Mouse (Mus musculus) MEL (cell line): ENCODE measurements around the gene Mtfmt. TPM values are rescaled to one million over a fixed set of nuclear protein-coding genes. Genes with fewer than 3 reads are reported as not detected.
A peak's percentile ranks its signal among the peaks of the same experiment; 100 is the strongest.

ENCODE experiments used
- DNase-seq: peaks from one replicate; pipeline ENCODE4 v3.0.0; 2011; ENCODE audit warnings: low read depth, low spot score
- H3K27ac ChIP-seq: 2 replicates; pipeline ENCODE4 v1.5.1; 2012; ENCODE audit warnings: low read depth, mild to moderate bottlenecking, control low read depth, low read length, moderate library complexity; ENCODE audit not compliant: control insufficient read depth
- H3K27me3 ChIP-seq, 2 experiments: fragments of 150-350 bp in 1 of 2; sonication (generic) in 1 of 2; 2 replicates each; pipeline ENCODE4 v1.6.1; 2012; ENCODE audit warnings: low read length in 2 of 2, mild to moderate bottlenecking in 2 of 2, improper control_type of control experiment in 1 of 2, moderate library complexity in 1 of 2; ENCODE audit not compliant: insufficient read depth in 2 of 2, control insufficient read depth in 1 of 2
- H3K36me3 ChIP-seq, 2 experiments: 2 replicates each; pipeline ENCODE4 v1.6.1; 2012 to 2014; ENCODE audit warnings: low read length in 2 of 2, improper control_type of control experiment in 1 of 2, inconsistent platforms in 1 of 2, mild to moderate bottlenecking in 1 of 2; ENCODE audit not compliant: insufficient read depth in 2 of 2, control insufficient read depth in 1 of 2
- H3K4me1 ChIP-seq, 2 experiments: fragments of 150-350 bp in 1 of 2; sonication (generic) in 1 of 2; 2 replicates each; pipeline ENCODE4 v1.6.1; 2012; ENCODE audit warnings: low read length in 2 of 2, improper control_type of control experiment in 1 of 2, mild to moderate bottlenecking in 1 of 2; ENCODE audit not compliant: insufficient read depth in 2 of 2, control insufficient read depth in 1 of 2
- H3K4me3 ChIP-seq, 2 experiments: fragments of 150-350 bp in 1 of 2; sonication (generic) in 1 of 2; 2 replicates each; pipeline ENCODE4 v1.5.1; 2012; ENCODE audit warnings: low read depth in 2 of 2, low read length in 2 of 2, mild to moderate bottlenecking in 2 of 2, moderate library complexity in 2 of 2, control low read depth in 1 of 2, improper control_type of control experiment in 1 of 2; ENCODE audit not compliant: control insufficient read depth in 1 of 2, insufficient read depth in 1 of 2
- H3K79me2 ChIP-seq: 2 replicates; pipeline ENCODE4 v1.6.1; 2012; ENCODE audit warnings: mild to moderate bottlenecking, low read length, moderate library complexity; ENCODE audit not compliant: control insufficient read depth, poor library complexity, insufficient read depth
- H3K9ac ChIP-seq: 2 replicates; pipeline ENCODE4 v1.6.1; 2012; ENCODE audit warnings: low read depth, mild to moderate bottlenecking, control low read depth, low read length, moderate library complexity; ENCODE audit not compliant: control insufficient read depth, poor library complexity, severe bottlenecking
- H3K9me3 ChIP-seq: fragments of 150-350 bp; sonication (generic); replicated peaks from 2 replicates; pipeline ENCODE4 v1.6.1; 2012; ENCODE audit warnings: mild to moderate bottlenecking, low read length, improper control_type of control experiment, moderate library complexity; ENCODE audit not compliant: insufficient read depth
- CHD1 ChIP-seq: IDR thresholded peaks from 2 replicates; pipeline ENCODE4 v1.6.1; 2012; ENCODE audit warnings: low read depth, mild to moderate bottlenecking, inconsistent platforms, low read length, improper control_type of control experiment
- CTCF ChIP-seq, 3 experiments: IDR thresholded peaks in 2 of 3; conservative IDR thresholded peaks in 1 of 3; 2 replicates each; pipeline ENCODE4 v1.5.1; 2011 to 2012; ENCODE audit warnings: low read length in 3 of 3, low read depth in 2 of 3, mild to moderate bottlenecking in 2 of 3, improper control_type of control experiment in 1 of 3, inconsistent platforms in 1 of 3, mixed read lengths in 1 of 3, moderate library complexity in 1 of 3; ENCODE audit not compliant: control insufficient read depth in 1 of 3, insufficient read depth in 1 of 3, poor library complexity in 1 of 3, severe bottlenecking in 1 of 3
- ETS1 ChIP-seq: IDR thresholded peaks from 2 replicates; pipeline ENCODE4 v1.6.1; 2012; ENCODE audit warnings: low read depth, mild to moderate bottlenecking, inconsistent platforms, low read length, improper control_type of control experiment, moderate library complexity
- GABPA ChIP-seq: IDR thresholded peaks from 2 replicates; pipeline ENCODE4 v1.6.1; 2012; ENCODE audit warnings: low read depth, mild to moderate bottlenecking, inconsistent platforms, low read length, improper control_type of control experiment, moderate library complexity
- KAT2A ChIP-seq: conservative IDR thresholded peaks from 2 replicates; pipeline ENCODE4 v1.6.1; 2012; ENCODE audit warnings: low read depth, low read length, improper control_type of control experiment, inconsistent platforms
- MAFK ChIP-seq: IDR thresholded peaks from 2 replicates; pipeline ENCODE4 v1.6.1; 2011; ENCODE audit warnings: low read depth, mild to moderate bottlenecking, low read length, improper control_type of control experiment, borderline replicate concordance
- MEF2A ChIP-seq: IDR thresholded peaks from 2 replicates; pipeline ENCODE4 v1.6.1; 2014; ENCODE audit warnings: low read depth, mild to moderate bottlenecking, inconsistent platforms, low read length, improper control_type of control experiment; ENCODE audit not compliant: poor library complexity, insufficient replicate concordance, severe bottlenecking; ENCODE audit errors: extremely low read depth
- MYB ChIP-seq: IDR thresholded peaks from 2 replicates; pipeline ENCODE4 v1.6.1; 2011; ENCODE audit warnings: mild to moderate bottlenecking, low read depth, low read length, improper control_type of control experiment
- MYC ChIP-seq: IDR thresholded peaks from 2 replicates; pipeline ENCODE4 v1.6.1; 2011; ENCODE audit warnings: low read depth, mild to moderate bottlenecking, low read length, improper control_type of control experiment, moderate library complexity
- NRF1 ChIP-seq: IDR thresholded peaks from 2 replicates; pipeline ENCODE4 v1.6.1; 2014; ENCODE audit warnings: low read depth, mild to moderate bottlenecking, inconsistent platforms, low read length, improper control_type of control experiment, moderate library complexity; ENCODE audit not compliant: poor library complexity, insufficient read depth, severe bottlenecking
- POLR2AphosphoS5 ChIP-seq: IDR thresholded peaks from 2 replicates; pipeline ENCODE4 v1.6.1; 2012; ENCODE audit warnings: low read depth, borderline replicate concordance, mild to moderate bottlenecking, inconsistent platforms, low read length, moderate library complexity, mixed read lengths
- RAD21 ChIP-seq: IDR thresholded peaks from 2 replicates; pipeline ENCODE4 v1.6.1; 2011; ENCODE audit warnings: mild to moderate bottlenecking, low read depth, low read length, improper control_type of control experiment
- RCOR1 ChIP-seq: IDR thresholded peaks from 2 replicates; pipeline ENCODE4 v1.6.1; 2012; ENCODE audit warnings: low read depth, mild to moderate bottlenecking, inconsistent platforms, low read length, improper control_type of control experiment
- SIN3A ChIP-seq: IDR thresholded peaks from 2 replicates; pipeline ENCODE4 v1.6.1; 2012; ENCODE audit warnings: low read length, improper control_type of control experiment, inconsistent platforms
- TBP ChIP-seq: IDR thresholded peaks from 2 replicates; pipeline ENCODE4 v1.8.0; 2011; ENCODE audit warnings: low read depth, low read length, improper control_type of control experiment
- TCF12 ChIP-seq: IDR thresholded peaks from 2 replicates; pipeline ENCODE4 v1.6.1; 2014; ENCODE audit warnings: low read depth, mild to moderate bottlenecking, inconsistent platforms, low read length, improper control_type of control experiment, moderate library complexity
- UBTF ChIP-seq: IDR thresholded peaks from 2 replicates; pipeline ENCODE4 v1.6.1; 2012; ENCODE audit warnings: low read depth, mild to moderate bottlenecking, inconsistent platforms, low read length, improper control_type of control experiment, moderate library complexity, borderline replicate concordance; ENCODE audit not compliant: insufficient read depth
- USF1 ChIP-seq: IDR thresholded peaks from 2 replicates; pipeline ENCODE4 v1.6.1; 2014; ENCODE audit warnings: low read depth, mild to moderate bottlenecking, inconsistent platforms, low read length, improper control_type of control experiment, moderate library complexity
- USF2 ChIP-seq, 2 experiments: IDR thresholded peaks; 2 replicates each; pipeline ENCODE4 v1.6.1; 2011 to 2012; ENCODE audit warnings: improper control_type of control experiment in 2 of 2, low read length in 2 of 2, borderline replicate concordance in 1 of 2, inconsistent platforms in 1 of 2, low read depth in 1 of 2, mild to moderate bottlenecking in 1 of 2; ENCODE audit not compliant: insufficient read depth in 1 of 2
- ZKSCAN1 ChIP-seq: IDR thresholded peaks from 2 replicates; pipeline ENCODE4 v1.6.1; 2012; ENCODE audit warnings: low read depth, mild to moderate bottlenecking, inconsistent platforms, low read length, improper control_type of control experiment, moderate library complexity
- ZMIZ1 ChIP-seq: IDR thresholded peaks from 2 replicates; pipeline ENCODE4 v1.6.1; 2012; ENCODE audit warnings: low read depth, mild to moderate bottlenecking, inconsistent platforms, low read length, improper control_type of control experiment, moderate library complexity
- ZNF384 ChIP-seq: IDR thresholded peaks from 2 replicates; pipeline ENCODE4 v1.6.1; 2012; ENCODE audit warnings: low read depth, mild to moderate bottlenecking, inconsistent platforms, low read length, improper control_type of control experiment
- polyA plus RNA-seq, 2 experiments: library from polyadenylated mRNA; stranded (reverse) in 1 of 2; unstranded in 1 of 2; fragments of >175 nt in 1 of 2; fragments of >200 nt in 1 of 2; gene quantifications; 2 replicates each; pipeline versions ENCODE4 v1.2.1 to v1.2.4; 2012; ENCODE audit warnings: low replicate concordance in 2 of 2, low read depth in 1 of 2; ENCODE audit not compliant: insufficient read length in 2 of 2, insufficient read depth in 1 of 2, missing spikeins in 1 of 2
- total RNA-seq: library from RNA; depleted of rRNA; stranded (reverse); fragments of 300-350 nt; gene quantifications from 2 replicates; pipeline ENCODE4 v1.2.3, GENCODE M21; 2012

Mtfmt gene
- total and polyA plus RNA-seq, 3 experiments = 10.6 to 14.2 TPM; not detected in 1

GRCm38 (mm10) chr9:65394360-65394759, 41.2 kb upstream of the Mtfmt start:
- Histone ChIP-seq H3K9ac (no peak overlapping the region), H3K36me3 (no peaks in the 10 kb centered on the region), H3K4me3 (no peak overlapping the region), H3K4me1 (0 out of 4 replicates have a peak, but pooled peaks cover 0 to 5% of the 10 kb centered on the region in 2 experiments), H3K27me3 (0 out of 4 replicates have a peak, but pooled peaks cover 0 to 2% of the 10 kb centered on the region in 2 experiments), H3K27ac (no peak overlapping the region), H3K9me3 (no peaks in the 10 kb centered on the region), H3K79me2 (no peaks in the 10 kb centered on the region)
- no peak for DNase-seq
- TF ChIP-seq TBP (no peak), MEF2A (no peak), GABPA (no peak), POLR2AphosphoS5 (no peak), CTCF (IDR thresholded peaks at IDR 0.05 in 2 of 3, conservative IDR thresholded peaks at IDR 0.05 in 1 of 3; ENCODE audit: control insufficient read depth in 1 of 3, insufficient read depth in 1 of 3, low read depth in 2 of 3, low read length in 3 of 3, poor library complexity in 1 of 3, severe bottlenecking in 1 of 3) (no peak), ZKSCAN1 (no peak), CHD1 (no peak), NRF1 (no peak), ZMIZ1 (no peak), UBTF (no peak), MAFK (no peak), TCF12 (no peak), USF2 (IDR thresholded peaks at IDR 0.05; ENCODE audit: borderline replicate concordance in 1 of 2, insufficient read depth in 1 of 2, low read depth in 1 of 2, low read length in 2 of 2) (no peak), ETS1 (no peak), MYC (no peak), RAD21 (no peak), MYB (no peak), USF1 (no peak), SIN3A (no peak)

- Histone ChIP-seq H3K27ac (no peak within 1 kb of the TSS), H3K4me1 (0 out of 4 replicates have a peak, but pooled peaks cover 0 to 5% of the 10 kb centered on the region in 2 experiments), H3K9me3 (no peaks in the 10 kb centered on the region), H3K79me2 (no peaks in the 10 kb centered on the region), H3K36me3 (no peaks in the 10 kb centered on the region), H3K4me3 (peak within 1 kb of the TSS; percentile 28 to 34; a peak in 3 of 4 replicates), H3K27me3 (0 out of 4 replicates have a peak, but pooled peaks cover 0 to 2% of the 10 kb centered on the region in 2 experiments)
- peak; percentile 55 for DNase-seq
- TF ChIP-seq RCOR1 (no peak), ZNF384 (no peak), KAT2A (no peak), USF2 (IDR thresholded peaks at IDR 0.05; ENCODE audit: borderline replicate concordance in 1 of 2, insufficient read depth in 1 of 2, low read depth in 1 of 2, low read length in 2 of 2) (no peak), RAD21 (no peak)
- TF ChIP-seq, all 39 proteins: peak for 0
- H3K9ac ChIP-seq = no peak within 1 kb of the TSS
These were observed 37.3 kb upstream of the Mtfmt start, which contains the start of gene Rasl12 for GRCm38 (mm10) chr9:65398279-65398678. Gene Rasl12 (plus strand): TSS chr9:65398506.
